Mouse (Mus musculus) forebrain, embryonic 16.5 days (tissue): Measurements from ENCODE around the gene D17H6S53E. TPM values are rescaled to one million over a fixed set of nuclear protein-coding genes. Genes with fewer than 3 reads are reported as not detected.
"Not testable (repeated sequence)": the region's sequence is repeated elsewhere in the genome, so short reads cannot be mapped to it uniquely, and the experiment has no call there.

Experiments used
- ATAC-seq: fragments of 200-750 bp; cut with Nextera tagmentation; 2 replicates; pipeline ENCODE4 v1.8.0; 2017; ENCODE audit warnings: mild to moderate bottlenecking, moderate library complexity
- H3K27ac ChIP-seq: fragments of 300-500 bp; sonication (generic); 2 replicates; pipeline ENCODE4 v1.5.1; 2014; ENCODE audit warnings: low read length, control low read depth
- H3K27me3 ChIP-seq: fragments of 300-500 bp; sonication (generic); replicated peaks from 2 replicates; pipeline ENCODE4 v1.6.1; 2014; ENCODE audit warnings: low read length; ENCODE audit not compliant: control insufficient read depth, insufficient read depth
- H3K36me3 ChIP-seq: fragments of 300-500 bp; sonication (generic); 2 replicates; pipeline ENCODE4 v1.6.1; 2014; ENCODE audit not compliant: control insufficient read depth, insufficient read depth
- H3K4me1 ChIP-seq: fragments of 300-500 bp; sonication (generic); replicated peaks from 2 replicates; pipeline ENCODE4 v1.6.1; 2014; ENCODE audit warnings: low read length; ENCODE audit not compliant: control insufficient read depth, insufficient read depth
- H3K4me2 ChIP-seq: fragments of 300-500 bp; sonication (generic); 2 replicates; pipeline ENCODE4 v1.6.1; 2014; ENCODE audit warnings: mild to moderate bottlenecking, low read length, control low read depth
- H3K4me3 ChIP-seq: fragments of 300-500 bp; sonication (generic); replicated peaks from 2 replicates; pipeline ENCODE4 v1.5.1; 2014; ENCODE audit warnings: mild to moderate bottlenecking, low read length, control low read depth
- H3K9ac ChIP-seq: fragments of 300-500 bp; sonication (generic); replicated peaks from 2 replicates; pipeline ENCODE4 v1.6.1; 2014; ENCODE audit warnings: low read depth, low read length, control low read depth
- H3K9me3 ChIP-seq: fragments of 300-500 bp; sonication (generic); 2 replicates; pipeline ENCODE4 v1.6.1; 2016; ENCODE audit warnings: low read length; ENCODE audit not compliant: control insufficient read depth
- WGBS: fragments of 180-500 bp; shearing (Covaris S2); extraction: QIAGEN DNeasy Blood & Tissue Kit; methylation state at CpG from one replicate; pipeline ENCODE4 v1.1.7; 2014; 5-methylcytosine and 5-hydroxymethylcytosine counted together
- polyA plus RNA-seq: library from polyadenylated mRNA; unstranded; fragments of >200 nt; fragmentation: Nextera tagmentation; extraction: Ambion mirVana; gene quantifications from 2 replicates; pipeline ENCODE4 v1.2.1, GENCODE M21; 2015

D17H6S53E gene
- polyA plus RNA-seq, 1 experiment from 2014 or later = 8.6 TPM

GRCm38 (mm10) chr17:35111774-35112173 is 14.4 kb upstream of the D17H6S53E start:
- no peaks in the 10 kb centered on the region for H3K4me1 ChIP-seq
- no peak for ATAC-seq
- H3K27me3 ChIP-seq = no peaks in the 10 kb centered on the region
- H3K9ac ChIP-seq = no peak overlapping the region
- no peaks in the 10 kb centered on the region for H3K9me3 ChIP-seq
- H3K4me3 ChIP-seq = no peak overlapping the region
- 72% methylated on average over 9 of the region's 9 CpGs for WGBS
- H3K4me2 ChIP-seq = no peak overlapping the region
- H3K36me3 ChIP-seq = peaks cover 10% of the 10 kb centered on the region
- no peak overlapping the region for H3K27ac ChIP-seq

GRCm38 (mm10) chr17:35115046-35116019 is 10.8 kb upstream of the D17H6S53E start, which contains the start of gene Ly6g5b:
Ly6g5b (minus strand) TSS chr17:35115428.
- 87% methylated on average over 8 of the region's 8 CpGs for WGBS
- Histone ChIP-seq H3K4me3 (no peak within 1 kb of the TSS), H3K27me3 (no peaks in the 10 kb centered on the region), H3K9ac (no peak within 1 kb of the TSS), H3K36me3 (peaks cover 19% of the 10 kb centered on the region), H3K27ac (no peak within 1 kb of the TSS), H3K4me2 (no peak within 1 kb of the TSS), H3K4me1 (peaks cover 9% of the 10 kb centered on the region), H3K9me3 (no peaks in the 10 kb centered on the region)
- ATAC-seq = no peak

GRCm38 (mm10) chr17:35120745-35121142 is 5.4 kb upstream of the D17H6S53E start:
- Histone ChIP-seq H3K4me3 (peak overlapping the region; percentile 62), H3K4me1 (peaks cover 23% of the 10 kb centered on the region), H3K27me3 (no peaks in the 10 kb centered on the region), H3K36me3 (peaks cover 19% of the 10 kb centered on the region), H3K9me3 (no peaks in the 10 kb centered on the region), H3K4me2 (peak overlapping the region; percentile 88), H3K27ac (0 out of 2 replicates have a peak overlapping the region, but pooled peaks have one; percentile 0), H3K9ac (peak overlapping the region; percentile 76)
- under 1% methylated on average over 33 of the region's 33 CpGs for WGBS
- no peak for ATAC-seq

- Histone ChIP-seq H3K4me1 (peaks cover 26% of the 10 kb centered on the region), H3K27me3 (no peaks in the 10 kb centered on the region), H3K36me3 (peaks cover 17% of the 10 kb centered on the region), H3K4me3 (peak within 1 kb of the TSS; percentile 62), H3K9ac (peak within 1 kb of the TSS; percentile 80), H3K9me3 (no peaks in the 10 kb centered on the region), H3K27ac (peak within 1 kb of the TSS; percentile 93), H3K4me2 (peak within 1 kb of the TSS; percentile 95)
- WGBS = 0% methylated on average over 50 of the region's 50 CpGs
- peak; percentile 97 for ATAC-seq
These were observed 4.9 kb upstream of the D17H6S53E start, which contains the start of gene Gpank1 for GRCm38 (mm10) chr17:35121143-35121799. Gpank1 (plus strand) TSS chr17:35121455.

GRCm38 (mm10) chr17:35121871-35122303 is 4.3 kb upstream of the D17H6S53E start, which contains the start of gene Csnk2b:
Csnk2b (minus strand) TSS chr17:35122053.
- no peaks in the 10 kb centered on the region for H3K27me3 ChIP-seq
- ATAC-seq = peak; percentile 5; the same call in 1 of the 2 replicates
- H3K4me3 ChIP-seq = peak within 1 kb of the TSS; percentile 62
- H3K4me1 ChIP-seq = peaks cover 32% of the 10 kb centered on the region
- H3K36me3 ChIP-seq = peaks cover 14% of the 10 kb centered on the region
- 0% methylated on average over 19 of the region's 19 CpGs for WGBS
- no peaks in the 10 kb centered on the region for H3K9me3 ChIP-seq
- H3K4me2 ChIP-seq = peak within 1 kb of the TSS; percentile 95
- H3K9ac ChIP-seq = peak within 1 kb of the TSS; percentile 80
- peak within 1 kb of the TSS; percentile 93 for H3K27ac ChIP-seq

GRCm38 (mm10) chr17:35123287-35123686 is 2.9 kb upstream of the D17H6S53E start:
- not testable (repeated sequence) for H3K4me3 ChIP-seq, H3K4me2 ChIP-seq, H3K27me3 ChIP-seq, H3K36me3 ChIP-seq, ATAC-seq, H3K9ac ChIP-seq, H3K27ac ChIP-seq, H3K9me3 ChIP-seq
- 94% methylated on average over 9 of the region's 9 CpGs for WGBS
- peaks cover 42% of the 10 kb centered on the region for H3K4me1 ChIP-seq

GRCm38 (mm10) chr17:35124261-35124896 is 1.8 kb upstream of the D17H6S53E start:
- not testable (repeated sequence) for H3K27ac ChIP-seq

GRCm38 (mm10) chr17:35125081-35125480 is 1.1 kb upstream of the D17H6S53E start:
- peaks cover 5% of the 10 kb centered on the region; the same call in 1 of the 2 replicates for H3K36me3 ChIP-seq
- ATAC-seq = no peak
- WGBS = 100% methylated on average over 1 of the region's 1 CpGs
- H3K4me2 ChIP-seq = no peak overlapping the region
- H3K27ac ChIP-seq = no peak overlapping the region
- H3K27me3 ChIP-seq = no peaks in the 10 kb centered on the region
- H3K4me1 ChIP-seq = peaks cover 36% of the 10 kb centered on the region
- no peak overlapping the region for H3K4me3 ChIP-seq
- no peaks in the 10 kb centered on the region for H3K9me3 ChIP-seq
- no peak overlapping the region for H3K9ac ChIP-seq

More at GRCm38 (mm10) chr17:35124261-35124896, 1.8 kb upstream of the D17H6S53E start:
- peaks cover 42% of the 10 kb centered on the region for H3K4me1 ChIP-seq
- H3K4me2 ChIP-seq, H3K4me3 ChIP-seq, ATAC-seq, H3K36me3 ChIP-seq, H3K9me3 ChIP-seq, H3K9ac ChIP-seq, H3K27me3 ChIP-seq: not testable (repeated sequence)
- 93% methylated on average over 12 of the region's 12 CpGs for WGBS
